Mouse (Mus musculus) common myeloid progenitor, adult 5-6 weeks (primary cell): ENCODE results near the gene Hist1h2bk. TPM values are rescaled to one million over a fixed set of nuclear protein-coding genes. Genes with fewer than 3 reads are reported as not detected.

Experiments used
- ATAC-seq: replicated peaks from 2 replicates; pipeline ENCODE4 v1.8.0; 2016; ENCODE audit warnings: low read depth, mild to moderate bottlenecking, moderate TSS enrichment, inconsistent platforms; ENCODE audit not compliant: poor library complexity, severe bottlenecking
- total RNA-seq: library from RNA; stranded (forward); fragments of 200-1000, 187-1606 nt; gene quantifications from 2 replicates; pipeline ENCODE4 v1.2.3, GENCODE M21; 2017

Gene Hist1h2bk
- total RNA-seq, 1 experiment from 2014 or later = 1,731 TPM

GRCm38 (mm10) chr13:22009642-22010041 lies 26.0 kb upstream of the Hist1h2bk start, which contains the start of gene Prss16:
Gene Prss16, minus strand, starts transcription at chr13:22009742.
- ATAC-seq = no peak

- no peak for ATAC-seq
These were observed 22.0 kb upstream of the Hist1h2bk start for GRCm38 (mm10) chr13:22013716-22014115.

GRCm38 (mm10) chr13:22014411-22014845 lies 21.2 kb upstream of the Hist1h2bk start:
- no peak for ATAC-seq

DNA sequence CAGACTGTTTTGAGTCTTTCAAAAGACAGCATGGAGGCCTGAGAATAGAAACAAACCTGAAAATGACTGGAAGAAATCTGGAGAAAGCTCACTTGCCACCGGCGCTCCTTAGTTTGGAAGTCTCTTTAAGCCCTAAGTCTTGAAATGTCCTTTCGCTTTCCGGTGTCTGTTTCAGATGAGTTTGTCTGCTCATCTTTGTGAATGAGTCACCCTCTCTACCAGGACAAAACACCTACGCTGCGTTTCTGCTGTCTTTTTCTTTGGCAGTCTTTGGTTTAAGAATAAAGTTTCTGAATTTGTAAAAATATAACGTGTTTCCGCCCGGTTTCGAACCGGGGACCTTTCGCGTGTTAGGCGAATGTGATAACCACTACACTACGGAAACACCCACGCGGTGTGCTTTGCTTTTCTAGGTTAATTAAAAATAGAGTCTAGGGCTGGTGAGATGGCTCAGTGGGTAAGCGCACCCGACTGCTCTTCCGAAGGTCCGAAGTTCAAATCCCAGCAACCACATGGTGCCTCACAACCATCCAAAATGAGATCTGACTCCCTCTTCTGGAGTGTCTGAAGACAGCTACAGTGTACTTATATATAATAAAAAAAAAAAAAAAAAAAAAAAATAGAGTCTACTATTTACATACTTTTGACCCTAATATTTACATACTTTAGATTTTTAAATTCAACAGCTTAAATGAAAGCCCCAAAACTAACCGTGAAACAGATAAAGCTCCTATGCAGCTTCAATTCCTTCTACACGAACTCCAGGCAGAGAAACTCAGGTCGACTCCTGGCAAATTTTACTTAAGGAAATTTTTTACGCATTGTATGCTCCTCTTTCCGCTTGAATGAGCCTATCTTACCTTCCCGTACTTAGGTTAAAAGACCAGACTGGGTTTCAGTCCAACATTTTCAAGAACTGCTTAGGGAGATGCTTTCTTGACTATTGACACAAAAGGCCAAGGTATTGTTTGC lies 19.9 kb upstream of the Hist1h2bk start:
- peak; percentile 63 for ATAC-seq

DNA sequence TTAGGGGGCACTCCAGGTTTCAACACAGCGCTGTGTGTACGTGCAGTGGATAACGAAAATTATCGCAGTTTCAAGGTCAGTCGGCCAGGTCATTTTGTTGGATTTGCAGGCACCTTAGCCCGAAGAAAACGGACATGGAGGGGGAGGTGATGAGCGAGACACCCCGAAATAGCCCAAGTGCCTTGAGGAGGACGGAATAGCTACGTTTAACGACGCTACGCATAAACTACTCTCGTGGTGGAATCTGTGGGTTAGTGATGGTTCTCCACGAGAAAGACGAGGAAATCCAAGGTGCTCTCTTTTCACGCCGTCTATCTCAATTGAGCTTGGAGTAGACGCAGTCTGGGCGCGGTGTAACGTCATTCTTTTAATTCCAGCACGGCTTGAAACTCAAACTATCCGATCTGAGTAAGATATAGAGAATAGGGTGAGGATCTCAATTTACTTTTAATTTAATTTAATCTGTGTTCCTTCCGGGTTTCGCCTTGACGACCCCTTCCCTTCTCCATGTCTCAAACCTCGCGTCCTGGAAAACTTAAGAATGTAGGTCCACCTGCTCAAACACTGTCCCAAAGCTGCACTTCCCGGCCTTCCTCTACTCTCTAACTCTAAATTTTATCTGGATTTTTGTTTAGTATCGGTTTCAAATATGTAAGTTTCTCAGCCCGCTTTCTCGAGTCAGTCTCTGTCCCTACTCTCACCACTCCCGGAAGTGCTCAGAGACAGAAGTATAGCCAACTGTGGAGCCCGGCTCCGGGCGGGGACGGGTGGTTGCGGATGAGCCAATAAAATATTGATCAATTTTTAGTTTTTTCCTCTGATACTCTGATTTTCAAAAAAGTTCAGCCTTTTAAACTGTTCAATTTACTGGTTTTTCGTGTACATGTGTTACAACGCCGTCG lies 15.5 kb upstream of the Hist1h2bk start:
- ATAC-seq = peak; percentile 58

GRCm38 (mm10) chr13:22020901-22021339 lies 14.8 kb upstream of the Hist1h2bk start:
- peak; percentile 47 for ATAC-seq

DNA sequence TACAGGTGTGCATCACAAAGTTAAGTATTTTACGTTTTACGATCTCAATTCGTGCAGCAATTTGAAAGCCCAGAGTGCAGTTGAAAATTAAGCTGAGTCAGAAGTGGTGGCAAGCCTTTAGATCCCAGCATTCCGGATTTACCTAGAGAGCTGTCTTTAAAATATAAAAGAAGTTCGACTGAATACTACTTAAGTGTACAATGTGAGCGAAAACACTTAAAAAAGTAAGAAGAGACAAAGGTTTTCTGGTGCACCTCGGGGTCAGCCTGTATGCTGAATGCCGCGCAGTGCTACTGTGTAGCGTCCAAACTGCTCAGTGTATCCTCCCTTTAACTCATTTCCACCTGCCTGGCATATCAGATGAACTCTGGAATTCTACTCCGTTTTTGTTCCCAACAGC lies 14.1 kb upstream of the Hist1h2bk start:
- ATAC-seq = no peak

DNA sequence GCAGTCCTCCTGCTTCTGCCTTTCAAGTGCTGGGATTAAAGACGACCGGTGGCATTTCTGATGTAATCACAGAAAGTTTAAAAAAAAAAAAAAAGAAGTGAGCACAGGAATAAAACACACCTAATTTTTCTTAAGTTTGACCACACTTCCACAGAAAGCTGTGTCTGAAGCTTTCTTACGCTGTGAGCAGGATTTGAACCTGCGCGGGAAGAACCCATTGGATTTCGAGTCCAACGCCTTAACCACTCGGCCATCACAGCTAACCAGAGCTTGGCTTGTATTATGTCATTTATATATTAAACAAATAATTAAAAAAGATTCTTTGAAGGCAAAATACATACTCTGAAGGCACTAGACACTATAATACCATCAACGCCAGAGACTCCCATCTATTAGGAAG lies 13.4 kb upstream of the Hist1h2bk start:
- peak; percentile 67 for ATAC-seq

DNA sequence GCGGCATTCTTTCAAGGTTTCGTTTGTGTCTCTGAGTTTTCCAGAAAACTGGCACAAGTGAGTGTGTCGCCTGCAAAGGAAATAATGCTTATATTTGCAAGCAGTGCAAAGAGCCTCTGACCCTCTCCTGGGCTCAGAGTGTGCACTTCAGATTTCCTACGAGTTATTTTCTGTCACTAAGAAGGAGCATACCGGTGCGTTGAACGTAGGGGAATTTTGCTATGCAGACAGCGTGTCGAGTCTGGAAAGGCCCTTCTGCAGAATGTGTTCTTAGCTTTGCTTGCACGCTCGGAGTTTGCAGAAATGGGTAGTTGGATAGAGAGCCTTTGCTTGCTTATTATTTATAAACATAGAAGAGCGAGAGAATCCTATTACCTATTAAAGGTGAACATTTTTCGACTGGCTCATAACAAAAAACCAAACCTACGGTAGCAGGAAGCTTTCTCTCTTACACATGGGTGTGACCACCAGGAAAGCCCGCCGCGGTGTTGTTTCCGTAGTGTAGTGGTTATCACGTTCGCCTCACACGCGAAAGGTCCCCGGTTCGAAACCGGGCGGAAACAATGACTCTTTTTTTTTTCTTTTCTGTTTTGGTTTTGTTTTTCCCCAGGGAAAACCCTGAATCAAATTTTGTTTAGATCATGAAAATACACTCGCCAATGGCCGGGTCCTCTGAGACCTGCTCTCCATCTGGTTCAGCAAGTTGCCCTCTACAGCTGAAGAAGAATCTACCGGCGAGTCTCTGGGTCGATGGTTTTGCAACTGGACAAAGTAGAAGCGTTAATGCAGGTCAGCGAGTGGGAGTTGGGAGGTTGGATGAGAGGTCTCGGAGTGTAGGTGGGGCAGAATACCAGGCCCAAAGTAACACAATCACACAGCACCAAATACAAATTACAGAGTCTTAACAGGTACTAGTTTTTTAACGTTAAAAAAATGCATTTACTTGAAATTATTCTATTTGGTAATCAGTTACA lies 9.3 kb upstream of the Hist1h2bk start:
- ATAC-seq = 0 out of 2 replicates have a peak, but pooled peaks have one; percentile 31

GRCm38 (mm10) chr13:22028673-22029460 lies 6.8 kb upstream of the Hist1h2bk start:
- ATAC-seq = peak; percentile 86

DNA sequence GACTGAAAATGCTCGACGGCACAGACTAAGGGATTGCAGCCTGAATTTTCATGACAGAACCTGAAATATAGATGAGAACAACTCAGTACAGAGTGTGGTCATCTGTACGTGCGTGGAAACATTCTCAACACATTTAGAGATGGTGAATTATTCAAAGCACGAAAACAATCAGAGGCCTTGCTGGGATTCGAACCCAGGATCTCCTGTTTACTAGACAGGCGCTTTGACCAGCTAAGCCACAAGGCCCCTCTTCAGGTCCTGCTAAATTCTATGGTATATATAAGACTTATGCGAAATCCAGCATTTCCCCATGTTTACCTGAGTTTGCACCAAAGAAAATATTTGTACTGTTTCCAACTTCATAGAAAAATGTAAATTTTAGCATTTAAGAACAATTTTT lies 5.7 kb upstream of the Hist1h2bk start:
- no peak for ATAC-seq

- ATAC-seq = no peak
These were observed 5.2 kb upstream of the Hist1h2bk start for GRCm38 (mm10) chr13:22030493-22030892.

- ATAC-seq = no peak
These were observed 1.8 kb upstream of the Hist1h2bk start for GRCm38 (mm10) chr13:22033741-22034442.

DNA sequence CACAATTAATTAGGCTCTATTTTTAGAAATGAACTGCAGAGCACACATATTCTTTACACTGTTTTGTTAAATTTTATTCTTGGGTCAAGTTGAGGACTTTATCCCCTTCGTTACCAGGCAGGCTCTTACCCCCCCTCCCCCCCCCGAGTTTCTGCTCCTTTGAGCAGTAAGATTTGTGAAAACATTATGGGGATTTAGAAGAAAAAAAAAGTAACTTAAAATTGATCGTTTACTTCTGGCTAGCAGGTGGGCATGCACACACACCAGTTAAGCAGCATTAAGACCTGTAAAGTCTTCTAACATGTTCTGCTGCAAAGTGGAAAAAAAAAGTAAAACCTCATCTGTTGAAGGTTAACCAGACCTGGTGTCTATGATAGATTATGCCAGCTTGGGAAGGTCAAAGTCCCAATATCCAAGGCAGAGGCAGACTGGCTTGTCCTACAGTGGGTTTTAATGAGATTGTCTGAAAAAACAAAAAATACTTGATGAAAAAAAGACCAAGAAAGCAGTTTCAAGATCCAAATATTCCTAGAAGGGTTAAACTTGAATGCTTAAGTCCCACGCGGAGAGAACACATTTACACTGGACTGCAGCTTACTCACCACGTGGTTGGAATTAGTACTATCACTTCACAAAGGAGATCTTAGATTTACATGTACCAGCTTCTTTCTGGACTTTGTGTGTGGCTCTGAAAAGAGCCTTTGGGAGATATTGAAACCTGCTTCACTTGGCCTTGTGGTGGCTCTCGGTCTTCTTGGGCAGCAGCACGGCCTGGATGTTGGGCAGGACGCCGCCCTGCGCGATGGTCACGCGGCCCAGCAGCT lies 1.0 kb upstream of the Hist1h2bk start:
- no peak for ATAC-seq

DNA sequence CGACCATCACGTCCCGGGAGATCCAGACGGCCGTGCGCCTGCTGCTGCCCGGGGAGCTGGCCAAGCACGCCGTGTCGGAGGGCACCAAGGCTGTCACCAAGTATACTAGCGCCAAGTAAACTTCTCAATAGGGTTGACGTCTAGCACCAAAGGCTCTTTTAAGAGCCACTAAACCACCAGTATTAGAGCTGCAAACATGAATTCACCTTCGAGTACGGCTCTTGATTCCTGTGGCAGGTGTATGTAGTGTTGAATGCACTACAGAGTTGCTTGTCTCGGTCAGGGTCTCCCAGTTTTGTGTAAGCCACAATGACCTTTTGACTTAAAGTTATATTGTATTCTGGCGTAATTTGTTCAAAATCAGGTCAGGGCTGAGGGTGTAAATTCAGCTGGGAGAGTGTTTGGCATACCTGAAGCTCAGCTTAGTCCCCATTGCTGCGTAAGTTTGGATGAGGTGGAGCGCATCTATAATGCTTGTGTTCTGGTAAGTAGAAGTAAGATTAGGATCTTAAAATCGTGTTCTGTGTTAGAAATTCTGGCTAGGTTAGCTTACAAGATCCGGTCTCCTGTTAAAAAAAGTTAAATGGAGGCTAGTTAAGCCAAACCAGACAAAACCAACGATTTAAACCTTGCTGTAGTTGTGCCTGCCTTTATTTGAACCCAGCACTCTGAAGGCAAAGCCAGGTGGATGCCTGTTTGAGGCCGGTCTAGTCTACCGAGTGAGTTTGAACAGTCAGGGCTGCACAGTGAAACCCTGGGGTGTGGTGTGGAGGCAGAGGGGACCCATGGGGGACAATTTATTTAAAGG lies 683 bp downstream of the Hist1h2bk start:
- ATAC-seq = peak; percentile 10; the same call in 1 of the 2 replicates

GRCm38 (mm10) chr13:22036986-22037385 lies 1.3 kb downstream of the Hist1h2bk start:
- no peak for ATAC-seq
